Mouse (Mus musculus) forebrain, embryonic 14.5 days (tissue): ENCODE measurements around the gene Actb. TPM values are rescaled to one million over a fixed set of nuclear protein-coding genes. Genes with fewer than 3 reads are reported as not detected.

Source experiments
- ATAC-seq: fragments of 200-750 bp; cut with Nextera tagmentation; 2 replicates; pipeline ENCODE4 v1.8.0; 2017; ENCODE audit warnings: mild to moderate bottlenecking, moderate library complexity
- DNase-seq: peaks from one replicate; pipeline ENCODE4 v3.0.0-alpha.2; 2015; ENCODE audit warnings: low spot score
- H3K27ac ChIP-seq: fragments of 300-500 bp; sonication (generic); 2 replicates; pipeline ENCODE4 v1.5.1; 2014; ENCODE audit warnings: low read depth, mild to moderate bottlenecking, control low read depth, low read length, moderate library complexity
- H3K27me3 ChIP-seq: fragments of 300-500 bp; sonication (generic); replicated peaks from 2 replicates; pipeline ENCODE4 v1.6.1; 2014; ENCODE audit warnings: low read length, control low read depth, mixed read lengths; ENCODE audit not compliant: control insufficient read depth, insufficient read depth
- H3K36me3 ChIP-seq: fragments of 300-500 bp; sonication (generic); 2 replicates; pipeline ENCODE4 v1.6.1; 2014; ENCODE audit warnings: low read length, control low read depth; ENCODE audit not compliant: control insufficient read depth, insufficient read depth
- H3K4me1 ChIP-seq: fragments of 300-500 bp; sonication (generic); 2 replicates; pipeline ENCODE4 v1.6.1; 2014; ENCODE audit warnings: antibody characterized with exemption, low read length, control low read depth; ENCODE audit not compliant: control insufficient read depth, insufficient read depth
- H3K4me2 ChIP-seq: fragments of 300-500 bp; sonication (generic); 2 replicates; pipeline ENCODE4 v1.6.1; 2014; ENCODE audit warnings: mild to moderate bottlenecking, control low read depth, low read length
- H3K4me3 ChIP-seq: fragments of 300-500 bp; sonication (generic); 2 replicates; pipeline ENCODE4 v1.5.1; 2014; ENCODE audit warnings: low read depth, low read length, control low read depth
- H3K9ac ChIP-seq: fragments of 300-500 bp; sonication (generic); 2 replicates; pipeline ENCODE4 v1.6.1; 2014; ENCODE audit warnings: mild to moderate bottlenecking, low read length, control low read depth, moderate library complexity
- H3K9me3 ChIP-seq: fragments of 300-500 bp; sonication (generic); replicated peaks from 2 replicates; pipeline ENCODE4 v1.6.1; 2016; ENCODE audit warnings: low read length, control low read depth, mixed read lengths; ENCODE audit not compliant: control insufficient read depth
- WGBS: fragments of 180-500 bp; shearing (Covaris S2); extraction: QIAGEN DNeasy Blood & Tissue Kit; methylation state at CpG from one replicate; pipeline ENCODE4 v1.1.7; 2014; 5-methylcytosine and 5-hydroxymethylcytosine counted together
- polyA plus RNA-seq: library from polyadenylated mRNA; unstranded; fragments of >200 nt; fragmentation: Nextera tagmentation; extraction: Ambion mirVana; gene quantifications from 2 replicates; pipeline ENCODE4 v1.2.1, GENCODE M21; 2014

The Actb gene
- polyA plus RNA-seq, 1 experiment from 2014 or later: 18,122 TPM

DNA sequence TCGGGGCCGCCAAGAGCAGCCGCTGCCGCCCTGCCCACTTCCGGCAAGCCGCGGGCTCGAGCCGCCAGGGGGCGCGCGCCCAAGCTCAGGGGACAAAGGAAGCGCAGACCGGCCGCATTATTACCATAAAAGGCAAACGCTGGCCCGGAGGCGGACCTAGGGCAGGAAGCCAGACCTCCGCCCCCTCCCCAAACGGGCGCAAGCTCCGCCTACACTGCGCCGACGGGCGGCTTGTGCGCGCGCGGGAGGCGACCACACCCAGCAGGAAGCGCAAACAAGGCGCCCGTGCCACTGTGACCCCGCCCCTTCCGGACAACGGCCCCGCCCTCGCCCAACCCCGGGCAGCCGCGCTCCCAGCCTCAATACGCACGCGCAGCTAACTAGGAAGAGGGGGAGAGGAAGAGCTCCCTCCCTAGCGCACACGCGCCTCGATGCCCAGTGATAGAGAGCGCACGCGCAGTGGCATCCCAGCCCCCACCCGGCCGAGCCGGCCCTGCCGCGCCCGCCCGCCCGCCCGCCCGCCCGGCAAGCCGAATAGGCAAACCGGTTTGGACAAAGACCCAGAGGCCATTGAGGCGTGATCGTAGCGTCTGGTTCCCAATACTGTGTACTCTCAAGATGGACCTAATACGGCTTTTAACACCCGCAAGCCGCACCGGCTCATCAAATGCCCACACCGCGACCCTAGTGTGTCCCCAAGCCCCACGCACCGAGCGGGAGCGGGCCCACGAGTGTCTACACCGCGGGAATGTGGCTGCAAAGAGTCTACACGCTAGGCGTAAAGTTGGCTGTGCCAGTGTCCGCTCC lies 626 bp downstream of the Actb start:
- peak; percentile 85 for ATAC-seq
- H3K4me3 ChIP-seq: peak overlapping the region; percentile 100
- 1% methylated on average over 79 of the region's 84 CpGs for WGBS

GRCm38 (mm10) chr5:142905038-142905695 lies 1.4 kb downstream of the Actb start:
- peaks cover 24% of the 10 kb centered on the region for H3K4me1 ChIP-seq
- H3K27me3 ChIP-seq: no peaks in the 10 kb centered on the region
- DNase-seq: no peak
- 6% methylated on average over 27 of the region's 27 CpGs for WGBS
- ATAC-seq: peak; percentile 8; the same call in 1 of the 2 replicates
- peak overlapping the region; percentile 100 for H3K4me3 ChIP-seq
- peak overlapping the region; percentile 100 for H3K9ac ChIP-seq
- H3K27ac ChIP-seq: peak overlapping the region; percentile 100
- H3K36me3 ChIP-seq: peaks cover 54% of the 10 kb centered on the region
- no peaks in the 10 kb centered on the region for H3K9me3 ChIP-seq
- peak overlapping the region; percentile 66 for H3K4me2 ChIP-seq

More for the DNA sequence above, 626 bp downstream of the Actb start:
- Histone ChIP-seq H3K9me3 (no peaks in the 10 kb centered on the region), H3K36me3 (peaks cover 47% of the 10 kb centered on the region), H3K4me2 (peak overlapping the region; percentile 66), H3K27ac (peak overlapping the region; percentile 100), H3K4me1 (peaks cover 24% of the 10 kb centered on the region), H3K27me3 (no peaks in the 10 kb centered on the region), H3K9ac (peak overlapping the region; percentile 100)
- peak; percentile 98 for DNase-seq

- H3K4me1 ChIP-seq: peaks cover 24% of the 10 kb centered on the region
- no peaks in the 10 kb centered on the region for H3K9me3 ChIP-seq
- peak overlapping the region; percentile 66 for H3K4me2 ChIP-seq
- DNase-seq (no peak), ATAC-seq (no peak)
- WGBS: 78% methylated on average over 19 of the region's 19 CpGs
- H3K27ac ChIP-seq: peak overlapping the region; percentile 100
- H3K27me3 ChIP-seq: no peaks in the 10 kb centered on the region
- H3K9ac ChIP-seq: peak overlapping the region; percentile 100
- peak overlapping the region; percentile 100 for H3K4me3 ChIP-seq
- peaks cover 61% of the 10 kb centered on the region for H3K36me3 ChIP-seq
These were observed 2.1 kb downstream of the Actb start for GRCm38 (mm10) chr5:142904208-142905037.

GRCm38 (mm10) chr5:142903470-142904207 lies 2.9 kb downstream of the Actb start:
- Histone ChIP-seq H3K4me1 (peaks cover 24% of the 10 kb centered on the region), H3K4me2 (peak overlapping the region; percentile 66), H3K27me3 (no peaks in the 10 kb centered on the region), H3K27ac (no peak overlapping the region), H3K36me3 (peaks cover 69% of the 10 kb centered on the region), H3K9ac (peak overlapping the region; percentile 37; the same call in 1 of the 2 replicates), H3K9me3 (no peaks in the 10 kb centered on the region), H3K4me3 (peak overlapping the region; percentile 100)
- ATAC-seq: no peak
- WGBS: 85% methylated on average over 14 of the region's 14 CpGs
- DNase-seq: no peak

GRCm38 (mm10) chr5:142902506-142903314 lies 3.8 kb downstream of the Actb start:
- H3K36me3 ChIP-seq: peaks cover 75% of the 10 kb centered on the region
- no peak for ATAC-seq
- no peak for DNase-seq
- H3K9ac ChIP-seq: peak overlapping the region; percentile 40; the same call in 1 of the 2 replicates
- peak overlapping the region; percentile 17; the same call in 1 of the 2 replicates for H3K27ac ChIP-seq
- H3K4me1 ChIP-seq: peaks cover 17% of the 10 kb centered on the region
- no peaks in the 10 kb centered on the region for H3K9me3 ChIP-seq
- H3K27me3 ChIP-seq: no peaks in the 10 kb centered on the region
- no peak overlapping the region for H3K4me3 ChIP-seq
- peak overlapping the region; percentile 32 for H3K4me2 ChIP-seq
- 67% methylated on average over 5 of the region's 5 CpGs for WGBS

GRCm38 (mm10) chr5:142901846-142902505 lies 4.6 kb downstream of the Actb start:
- Histone ChIP-seq H3K4me3 (no peak overlapping the region), H3K27ac (peak overlapping the region; percentile 17; the same call in 1 of the 2 replicates), H3K27me3 (no peaks in the 10 kb centered on the region), H3K4me2 (no peak overlapping the region), H3K9ac (no peak overlapping the region; the same call in 1 of the 2 replicates), H3K36me3 (peaks cover 75% of the 10 kb centered on the region), H3K4me1 (peaks cover 10% of the 10 kb centered on the region), H3K9me3 (no peaks in the 10 kb centered on the region)
- no peak for DNase-seq
- 71% methylated on average over 4 of the region's 4 CpGs for WGBS
- no peak for ATAC-seq

DNA sequence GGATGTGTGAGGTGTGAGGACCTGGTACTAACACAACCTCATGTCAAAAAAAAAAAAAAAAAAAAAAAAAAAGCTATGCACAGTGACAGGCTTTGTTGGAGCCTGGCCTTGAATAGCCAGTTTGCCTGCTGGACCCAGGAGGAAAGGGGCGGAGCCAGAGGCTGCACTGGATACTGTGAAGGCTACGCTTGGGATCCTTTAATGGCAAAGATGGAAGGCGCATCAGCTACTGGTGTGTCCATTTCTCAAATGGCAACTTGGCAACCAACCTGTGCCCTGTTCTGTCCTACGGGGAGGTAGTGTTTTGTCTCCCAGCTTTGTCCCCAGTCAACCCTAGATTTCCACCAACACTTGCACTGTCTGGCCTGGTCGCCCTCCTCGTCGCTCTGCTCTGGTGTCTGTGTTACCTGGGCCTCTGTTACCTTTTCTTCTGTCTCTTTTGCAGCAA lies 5.2 kb downstream of the Actb start:
- Histone ChIP-seq H3K4me3 (no peak overlapping the region), H3K9me3 (no peaks in the 10 kb centered on the region), H3K36me3 (peaks cover 75% of the 10 kb centered on the region), H3K9ac (no peak overlapping the region), H3K4me2 (no peak overlapping the region), H3K4me1 (peaks cover 9% of the 10 kb centered on the region; the same call in 1 of the 2 replicates), H3K27me3 (no peaks in the 10 kb centered on the region), H3K27ac (no peak overlapping the region)
- 83% methylated on average over 7 of the region's 7 CpGs for WGBS
- DNase-seq: peak; percentile 39
- no peak for ATAC-seq
